ENCODE assay signal across 11 mouse cellular contexts in genomic region chr7:126888852-126889251, GRCm38 (mm10). TPM values are rescaled to one million over a fixed set of nuclear protein-coding genes. Genes with fewer than 3 reads are reported as not detected.
A peak's percentile ranks its signal among the peaks of the same experiment; 100 is the strongest.
DNase-seq lines count a peak whose midpoint lies in the region; ATAC-seq and TF ChIP-seq lines count a peak whose summit lies in the region.
"Had no signal": no experiment of that assay in that cellular context is flagged by ENCODE, and none has a peak within 500 bp of the region (broad histone marks: within the 10 kb centered on the region; RNA-seq: fewer than 3 reads in every experiment).

No protein-coding gene starts in this region.

- no peaks in the 10 kb centered on the region for H3K27me3 ChIP-seq in heart, embryonic 11.5 days (ENCODE audit: control insufficient read depth, insufficient read depth, low read length)
- no peaks in the 10 kb centered on the region for H3K27me3 ChIP-seq in heart, embryonic 12.5 days (replicated peaks)
- H3K27me3 ChIP-seq in neural tube, embryonic 13.5 days, result no peaks in the 10 kb centered on the region
- H3K27me3 ChIP-seq in neural tube, embryonic 15.5 days (replicated peaks), result no peaks in the 10 kb centered on the region
- H3K27me3 ChIP-seq: Patski; stomach, embryonic 15.5 days had no signal

- peak overlapping the region; percentile 46; the same call in 1 of the 2 replicates for H3K9ac ChIP-seq in heart, embryonic 11.5 days (ENCODE audit: low read depth, low read length)
- no peak overlapping the region for H3K9ac ChIP-seq in heart, embryonic 12.5 days
- H3K9ac ChIP-seq in neural tube, embryonic 13.5 days, result peak overlapping the region; percentile 26; the same call in 1 of the 2 replicates
- H3K9ac ChIP-seq in neural tube, embryonic 15.5 days (replicated peaks), result no peak overlapping the region
- H3K9ac ChIP-seq: stomach, embryonic 15.5 days had no signal

- TF ChIP-seq POLR2A in cortical plate, adult 2 months (IDR thresholded peaks at IDR 0.05; ENCODE audit: extremely low read depth, insufficient read depth, low read length), result no peak

- H3K4me3 ChIP-seq in heart, embryonic 11.5 days (ENCODE audit: low read depth, low read length), result no peak overlapping the region
- no peak overlapping the region for H3K4me3 ChIP-seq in heart, embryonic 12.5 days
- no peak overlapping the region for H3K4me3 ChIP-seq in neural tube, embryonic 13.5 days
- H3K4me3 ChIP-seq in neural tube, embryonic 15.5 days (replicated peaks), result no peak overlapping the region
- no peak overlapping the region for H3K4me3 ChIP-seq in cortical plate, adult 2 months (ENCODE audit: insufficient read depth, low read length)
- H3K4me3 ChIP-seq: stomach, embryonic 15.5 days had no signal

- H3K36me3 ChIP-seq in heart, embryonic 11.5 days (ENCODE audit: control insufficient read depth, insufficient read depth, low read length), result no peaks in the 10 kb centered on the region; the same call in 1 of the 2 replicates
- peaks cover 14% of the 10 kb centered on the region for H3K36me3 ChIP-seq in heart, embryonic 12.5 days
- peaks cover 17% of the 10 kb centered on the region for H3K36me3 ChIP-seq in neural tube, embryonic 13.5 days
- H3K36me3 ChIP-seq in neural tube, embryonic 15.5 days, result peaks cover 14% of the 10 kb centered on the region

- ATAC-seq in heart, embryonic 11.5 days (replicated peaks; ENCODE audit: insufficient number of reproducible peaks, low FRiP score, low TSS enrichment), result no peak
- no peak for ATAC-seq in heart, embryonic 12.5 days (ENCODE audit: insufficient number of reproducible peaks, low FRiP score)
- ATAC-seq in neural tube, embryonic 13.5 days (ENCODE audit: low read depth), result no peak
- ATAC-seq in neural tube, embryonic 15.5 days (ENCODE audit: low FRiP score), result no peak
- ATAC-seq: Patski had no signal

- intact Hi-C loops in left cerebral cortex, postnatal 14 days (cut with DNase I), result no loop called here

- DNase-seq in retina, postnatal 1 day, result peak; percentile 15
- no peak for DNase-seq in left cerebral cortex, postnatal 14 days (ENCODE audit: low spot score in 2 of 2)
- no peak for DNase-seq in frontal cortex, postnatal 10 days (ENCODE audit: low spot score in 2 of 2)
- DNase-seq: cerebellum, postnatal 10 days had no signal

- H3K27ac ChIP-seq in heart, embryonic 11.5 days (ENCODE audit: low read depth, low read length), result no peak overlapping the region
- H3K27ac ChIP-seq in heart, embryonic 12.5 days (ENCODE audit: poor library complexity, severe bottlenecking), result no peak overlapping the region
- H3K27ac ChIP-seq in neural tube, embryonic 13.5 days (replicated peaks), result no peak overlapping the region
- H3K27ac ChIP-seq in neural tube, embryonic 15.5 days (replicated peaks), result no peak overlapping the region
- no peak overlapping the region for H3K27ac ChIP-seq in cortical plate, adult 2 months (ENCODE audit: insufficient read depth, low read length)
- H3K27ac ChIP-seq: stomach, embryonic 15.5 days had no signal

- peak; percentile 40 for TF ChIP-seq CTCF in cortical plate, adult 2 months (IDR thresholded peaks at IDR 0.05; ENCODE audit: extremely low read depth, insufficient read depth, low read length)

- H3K4me2 ChIP-seq in heart, embryonic 11.5 days, result no peak overlapping the region
- H3K4me2 ChIP-seq in heart, embryonic 12.5 days, result no peak overlapping the region
- H3K4me2 ChIP-seq in neural tube, embryonic 13.5 days, result no peak overlapping the region
- no peak overlapping the region for H3K4me2 ChIP-seq in neural tube, embryonic 15.5 days
- H3K4me2 ChIP-seq: stomach, embryonic 15.5 days had no signal

- H3K9me3 ChIP-seq in heart, embryonic 11.5 days (replicated peaks; ENCODE audit: control insufficient read depth, low read length), result no peaks in the 10 kb centered on the region
- no peaks in the 10 kb centered on the region for H3K9me3 ChIP-seq in heart, embryonic 12.5 days (replicated peaks)
- H3K9me3 ChIP-seq in neural tube, embryonic 13.5 days, result no peaks in the 10 kb centered on the region
- H3K9me3 ChIP-seq in neural tube, embryonic 15.5 days (replicated peaks), result no peaks in the 10 kb centered on the region
- H3K9me3 ChIP-seq: stomach, embryonic 15.5 days had no signal

- WGBS in heart, embryonic 11.5 days (ENCODE audit: insufficient replicate concordance), result 38% methylated on average over 7 of the region's 7 CpGs
- WGBS in heart, embryonic 12.5 days, result 44% methylated on average over 7 of the region's 7 CpGs
- WGBS in neural tube, embryonic 13.5 days, result 48% methylated on average over 7 of the region's 7 CpGs
- 53% methylated on average over 7 of the region's 7 CpGs for WGBS in neural tube, embryonic 15.5 days

- H3K4me1 ChIP-seq in heart, embryonic 11.5 days (ENCODE audit: control insufficient read depth, insufficient read depth, low read length), result 0 out of 2 replicates have a peak, but pooled peaks cover 3% of the 10 kb centered on the region
- 0 out of 2 replicates have a peak, but pooled peaks cover 2% of the 10 kb centered on the region for H3K4me1 ChIP-seq in heart, embryonic 12.5 days (replicated peaks)
- no peaks in the 10 kb centered on the region for H3K4me1 ChIP-seq in neural tube, embryonic 13.5 days (replicated peaks)
- H3K4me1 ChIP-seq in neural tube, embryonic 15.5 days, result peaks cover 4% of the 10 kb centered on the region; the same call in 1 of the 2 replicates
- no peaks in the 10 kb centered on the region for H3K4me1 ChIP-seq in cortical plate, adult 2 months (ENCODE audit: control insufficient read depth, insufficient read depth, low read length)
- H3K4me1 ChIP-seq: stomach, embryonic 15.5 days had no signal

RNA-seq across cellular contexts. Expression of gene Taok2, which starts 4.3 kb away (rescaled TPM):
- polyA plus RNA-seq in heart, embryonic 11.5 days (2014; fragmentation: Nextera tagmentation; extraction: Ambion mirVana), result 19.4 and 25.9 TPM in 2 replicates
- 40.8 and 42.5 TPM in 2 replicates for polyA plus RNA-seq in heart, embryonic 12.5 days (2016; fragmentation: Nextera tagmentation; extraction: Ambion mirVana)
- polyA plus RNA-seq in neural tube, embryonic 13.5 days (2015; fragmentation: Nextera tagmentation; extraction: Ambion mirVana), result 48.7 and 50.5 TPM in 2 replicates
- 52.4 and 55.2 TPM in 2 replicates for polyA plus RNA-seq in neural tube, embryonic 15.5 days (2015; fragmentation: Nextera tagmentation; extraction: Ambion mirVana)
- 103 and 104 TPM in 2 replicates for polyA plus RNA-seq in cortical plate, adult 2 months (2012; rRNA removed)
- total RNA-seq in left cerebral cortex, postnatal 14 days (2021), result 100 to 1,000 TPM; 163 to 169 TPM

RNA-seq across cellular contexts. Expression of gene Ino80e, which starts 26.7 kb away (rescaled TPM):
- polyA plus RNA-seq in heart, embryonic 11.5 days (2014; fragmentation: Nextera tagmentation; extraction: Ambion mirVana), result 69.8 and 76.1 TPM in 2 replicates
- 62.9 and 66.8 TPM in 2 replicates for polyA plus RNA-seq in heart, embryonic 12.5 days (2016; fragmentation: Nextera tagmentation; extraction: Ambion mirVana)
- 74.3 and 79.1 TPM in 2 replicates for polyA plus RNA-seq in neural tube, embryonic 13.5 days (2015; fragmentation: Nextera tagmentation; extraction: Ambion mirVana)
- 89.4 and 90.5 TPM in 2 replicates for polyA plus RNA-seq in neural tube, embryonic 15.5 days (2015; fragmentation: Nextera tagmentation; extraction: Ambion mirVana)
- 55.6 and 59.3 TPM in 2 replicates for polyA plus RNA-seq in cortical plate, adult 2 months (2012; rRNA removed)
- total RNA-seq in left cerebral cortex, postnatal 14 days (2021), result 10 to 100 TPM; 51.8 to 52.2 TPM

RNA-seq across cellular contexts. Expression of gene Hirip3, which starts 27.1 kb away (rescaled TPM):
- 15.5 and 17.0 TPM in 2 replicates for polyA plus RNA-seq in heart, embryonic 11.5 days (2014; fragmentation: Nextera tagmentation; extraction: Ambion mirVana)
- polyA plus RNA-seq in heart, embryonic 12.5 days (2016; fragmentation: Nextera tagmentation; extraction: Ambion mirVana), result 18.0 and 22.5 TPM in 2 replicates
- 19.0 and 19.9 TPM in 2 replicates for polyA plus RNA-seq in neural tube, embryonic 13.5 days (2015; fragmentation: Nextera tagmentation; extraction: Ambion mirVana)
- polyA plus RNA-seq in neural tube, embryonic 15.5 days (2015; fragmentation: Nextera tagmentation; extraction: Ambion mirVana), result 20.3 and 28.6 TPM in 2 replicates
- 58.5 and 69.2 TPM in 2 replicates for polyA plus RNA-seq in cortical plate, adult 2 months (2012; rRNA removed)
- 10 to 100 TPM; 30.2 to 32.1 TPM for total RNA-seq in left cerebral cortex, postnatal 14 days (2021)

RNA-seq across cellular contexts. Expression of gene Tmem219, which starts 33.9 kb away (rescaled TPM):
- 13.5 and 18.3 TPM in 2 replicates for polyA plus RNA-seq in heart, embryonic 11.5 days (2014; fragmentation: Nextera tagmentation; extraction: Ambion mirVana)
- polyA plus RNA-seq in heart, embryonic 12.5 days (2016; fragmentation: Nextera tagmentation; extraction: Ambion mirVana), result 17.6 and 19.9 TPM in 2 replicates
- 25.3 and 25.7 TPM in 2 replicates for polyA plus RNA-seq in neural tube, embryonic 13.5 days (2015; fragmentation: Nextera tagmentation; extraction: Ambion mirVana)
- polyA plus RNA-seq in neural tube, embryonic 15.5 days (2015; fragmentation: Nextera tagmentation; extraction: Ambion mirVana), result 30.9 and 31.1 TPM in 2 replicates
- 31.9 and 35.9 TPM in 2 replicates for polyA plus RNA-seq in cortical plate, adult 2 months (2012; rRNA removed)
- 10 to 100 TPM; 21.1 to 23.7 TPM for total RNA-seq in left cerebral cortex, postnatal 14 days (2021)

RNA-seq across cellular contexts. Expression of gene Kctd13, which starts 39.8 kb away (rescaled TPM):
- polyA plus RNA-seq in heart, embryonic 11.5 days (2014; fragmentation: Nextera tagmentation; extraction: Ambion mirVana), result 11.5 and 12.6 TPM in 2 replicates
- 16.1 and 17.3 TPM in 2 replicates for polyA plus RNA-seq in heart, embryonic 12.5 days (2016; fragmentation: Nextera tagmentation; extraction: Ambion mirVana)
- polyA plus RNA-seq in neural tube, embryonic 13.5 days (2015; fragmentation: Nextera tagmentation; extraction: Ambion mirVana), result 94.3 and 99.3 TPM in 2 replicates
- polyA plus RNA-seq in neural tube, embryonic 15.5 days (2015; fragmentation: Nextera tagmentation; extraction: Ambion mirVana), result 102 and 121 TPM in 2 replicates
- 188 and 198 TPM in 2 replicates for polyA plus RNA-seq in cortical plate, adult 2 months (2012; rRNA removed)
- 100 to 1,000 TPM; 144 to 151 TPM for total RNA-seq in left cerebral cortex, postnatal 14 days (2021)

Comparison
In these comparisons a context has a peak if more than half of its experiments do, and no peak if none do; other contexts are left out.
1. H3K9ac ChIP-seq: peak in heart, embryonic 11.5 days (single experiment) and neural tube, embryonic 13.5 days (single experiment); none in heart, embryonic 12.5 days (single experiment) and neural tube, embryonic 15.5 days (single experiment).